Mouse (Mus musculus): ENCODE results near the gene Prpf6. TPM values are rescaled to one million over a fixed set of nuclear protein-coding genes. Genes with fewer than 3 reads are reported as not detected.

Gene Prpf6
- total and polyA plus RNA-seq, 3 experiments, result 28.3 to 53.8 (median 48.1) TPM

- H3K27me3 ChIP-seq (replicated peaks), result no peaks in the 10 kb centered on the region
- no peaks in the 10 kb centered on the region for H3K79me2 ChIP-seq (replicated peaks; ENCODE audit: control insufficient read depth, extremely low read depth, insufficient read depth, poor library complexity, severe bottlenecking)
- no peaks in the 10 kb centered on the region for H3K9me3 ChIP-seq (replicated peaks; ENCODE audit: low read length)
- dilution Hi-C loops (cut with MboI; ENCODE audit: extremely low pct_ligation_motif_present, extremely low pct_unique_long_range_greater_than_20kb, low sequenced_read_pairs) (no loop called here), in situ Hi-C loops (cut with MboI; ENCODE audit: low pct_ligation_motif_present, low pct_unique_long_range_greater_than_20kb, low sequenced_read_pairs) (no loop called here)
- peaks cover 28 to 56% of the 10 kb centered on the region in 2 experiments for H3K36me3 ChIP-seq (replicated peaks in 1 of 2; ENCODE audit: control insufficient read depth in 1 of 2, insufficient read depth in 1 of 2, low read length in 1 of 2)
- TF ChIP-seq KAT2A (IDR thresholded peaks at IDR 0.05; ENCODE audit: insufficient replicate concordance, low read length), result no peak
- TF ChIP-seq TCF12 (IDR thresholded peaks at IDR 0.05; ENCODE audit: low read depth, low read length), result no peak
- no peak for TF ChIP-seq MAFK (IDR thresholded peaks at IDR 0.05; ENCODE audit: insufficient replicate concordance, low read length)
- TF ChIP-seq MEF2A (IDR thresholded peaks at IDR 0.05; ENCODE audit: borderline replicate concordance, low read depth, low read length), result no peak
- TF ChIP-seq RAD21 (IDR thresholded peaks at IDR 0.05; ENCODE audit: low read depth, low read length), result no peak
- TF ChIP-seq NELFE (IDR thresholded peaks at IDR 0.05; ENCODE audit: low read depth, low read length), result no peak
- no peak for TF ChIP-seq USF2 (conservative IDR thresholded peaks at IDR 0.05; ENCODE audit: low read depth, low read length)
- TF ChIP-seq PAX5 (IDR thresholded peaks at IDR 0.05; ENCODE audit: low read length), result no peak
- no peak for TF ChIP-seq ZMIZ1 (IDR thresholded peaks at IDR 0.05; ENCODE audit: low read depth, low read length)
- H3K4me2 ChIP-seq (ENCODE audit: insufficient read depth, low read depth, poor library complexity, severe bottlenecking), result no peak overlapping the region
- H3K4me3 ChIP-seq (replicated peaks in 1 of 3; ENCODE audit: low read depth in 2 of 3, low read length in 2 of 3, poor library complexity in 1 of 3), result no peak overlapping the region
- H3K4me1 ChIP-seq (ENCODE audit: control insufficient read depth in 1 of 2, insufficient read depth in 2 of 2), result peaks cover 6 to 21% of the 10 kb centered on the region in 2 experiments; a peak in 3 of 4 replicates
- H3K9ac ChIP-seq (ENCODE audit: insufficient read depth, low read depth), result no peak overlapping the region
- no peak overlapping the region for H3K27ac ChIP-seq (ENCODE audit: insufficient read depth, low read depth)
- no peak for DNase-seq (ENCODE audit: extremely low read depth)
Measured at GRCm38 (mm10) chr2:181658528-181658927, 66.9 kb downstream of the Prpf6 start.

- in situ Hi-C loops (cut with MboI; ENCODE audit: low pct_ligation_motif_present, low pct_unique_long_range_greater_than_20kb, low sequenced_read_pairs) (no loop called here), dilution Hi-C loops (cut with MboI; ENCODE audit: extremely low pct_ligation_motif_present, extremely low pct_unique_long_range_greater_than_20kb, low sequenced_read_pairs) (no loop called here)
- no peak overlapping the region for H3K4me3 ChIP-seq (replicated peaks in 1 of 3; ENCODE audit: low read depth in 2 of 3, low read length in 2 of 3, poor library complexity in 1 of 3)
- H3K79me2 ChIP-seq (replicated peaks; ENCODE audit: control insufficient read depth, extremely low read depth, insufficient read depth, poor library complexity, severe bottlenecking), result no peaks in the 10 kb centered on the region
- H3K4me2 ChIP-seq (ENCODE audit: insufficient read depth, low read depth, poor library complexity, severe bottlenecking), result no peak overlapping the region
- no peaks in the 10 kb centered on the region for H3K27me3 ChIP-seq (replicated peaks)
- peak; percentile 15 for DNase-seq (ENCODE audit: extremely low read depth)
- H3K27ac ChIP-seq (ENCODE audit: insufficient read depth, low read depth), result no peak overlapping the region
- H3K9me3 ChIP-seq (replicated peaks; ENCODE audit: low read length), result no peaks in the 10 kb centered on the region
- no peak overlapping the region for H3K9ac ChIP-seq (ENCODE audit: insufficient read depth, low read depth)
- peaks cover 23 to 51% of the 10 kb centered on the region in 2 experiments for H3K36me3 ChIP-seq (replicated peaks in 1 of 2; ENCODE audit: control insufficient read depth in 1 of 2, insufficient read depth in 1 of 2, low read length in 1 of 2)
- peaks cover 6 to 27% of the 10 kb centered on the region in 2 experiments; a peak in 3 of 4 replicates for H3K4me1 ChIP-seq (ENCODE audit: control insufficient read depth in 1 of 2, insufficient read depth in 2 of 2)
- TF ChIP-seq JUN (IDR thresholded peaks at IDR 0.05; ENCODE audit: insufficient read depth, low read depth, low read length) (no peak), ZNF384 (IDR thresholded peaks at IDR 0.05; ENCODE audit: low read depth, low read length) (no peak), ZC3H11A (IDR thresholded peaks at IDR 0.05; ENCODE audit: low read depth, low read length) (no peak), SMC3 (IDR thresholded peaks at IDR 0.05; ENCODE audit: low read depth, low read length) (no peak), USF1 (IDR thresholded peaks at IDR 0.05; ENCODE audit: low read depth, low read length) (no peak), KAT2A (IDR thresholded peaks at IDR 0.05; ENCODE audit: insufficient replicate concordance, low read length) (no peak), JUND (conservative IDR thresholded peaks at IDR 0.05; ENCODE audit: low read depth, low read length) (no peak), MXI1 (IDR thresholded peaks at IDR 0.05; ENCODE audit: low read depth, low read length) (no peak), TCF12 (IDR thresholded peaks at IDR 0.05; ENCODE audit: low read depth, low read length) (no peak), ETS1 (conservative IDR thresholded peaks at IDR 0.05; ENCODE audit: low read depth, low read length) (no peak), USF2 (conservative IDR thresholded peaks at IDR 0.05; ENCODE audit: low read depth, low read length) (no peak), HCFC1 (IDR thresholded peaks at IDR 0.05; ENCODE audit: low read depth, low read length) (no peak), ZMIZ1 (IDR thresholded peaks at IDR 0.05; ENCODE audit: low read depth, low read length) (no peak), GABPA (IDR thresholded peaks at IDR 0.05; ENCODE audit: insufficient replicate concordance, low read depth, low read length) (no peak), POLR2A (IDR thresholded peaks at IDR 0.05; ENCODE audit: low read depth, low read length) (no peak)
Measured at GRCm38 (mm10) chr2:181658930-181659555, 67.4 kb downstream of the Prpf6 start.
